Mouse (Mus musculus) MEL (cell line): Measurements from ENCODE around the gene Psmd11.
"Not testable (repeated sequence)": the region's sequence is repeated elsewhere in the genome, so short reads cannot be mapped to it uniquely, and the experiment has no call there.

ENCODE experiments used
- CHD2 ChIP-seq: IDR thresholded peaks from 2 replicates; pipeline ENCODE4 v1.6.1; 2011; ENCODE audit warnings: low read length, improper control_type of control experiment
- ETS1 ChIP-seq: IDR thresholded peaks from 2 replicates; pipeline ENCODE4 v1.6.1; 2012; ENCODE audit warnings: low read depth, mild to moderate bottlenecking, inconsistent platforms, low read length, improper control_type of control experiment, moderate library complexity
- SIN3A ChIP-seq: IDR thresholded peaks from 2 replicates; pipeline ENCODE4 v1.6.1; 2012; ENCODE audit warnings: low read length, improper control_type of control experiment, inconsistent platforms

DNA sequence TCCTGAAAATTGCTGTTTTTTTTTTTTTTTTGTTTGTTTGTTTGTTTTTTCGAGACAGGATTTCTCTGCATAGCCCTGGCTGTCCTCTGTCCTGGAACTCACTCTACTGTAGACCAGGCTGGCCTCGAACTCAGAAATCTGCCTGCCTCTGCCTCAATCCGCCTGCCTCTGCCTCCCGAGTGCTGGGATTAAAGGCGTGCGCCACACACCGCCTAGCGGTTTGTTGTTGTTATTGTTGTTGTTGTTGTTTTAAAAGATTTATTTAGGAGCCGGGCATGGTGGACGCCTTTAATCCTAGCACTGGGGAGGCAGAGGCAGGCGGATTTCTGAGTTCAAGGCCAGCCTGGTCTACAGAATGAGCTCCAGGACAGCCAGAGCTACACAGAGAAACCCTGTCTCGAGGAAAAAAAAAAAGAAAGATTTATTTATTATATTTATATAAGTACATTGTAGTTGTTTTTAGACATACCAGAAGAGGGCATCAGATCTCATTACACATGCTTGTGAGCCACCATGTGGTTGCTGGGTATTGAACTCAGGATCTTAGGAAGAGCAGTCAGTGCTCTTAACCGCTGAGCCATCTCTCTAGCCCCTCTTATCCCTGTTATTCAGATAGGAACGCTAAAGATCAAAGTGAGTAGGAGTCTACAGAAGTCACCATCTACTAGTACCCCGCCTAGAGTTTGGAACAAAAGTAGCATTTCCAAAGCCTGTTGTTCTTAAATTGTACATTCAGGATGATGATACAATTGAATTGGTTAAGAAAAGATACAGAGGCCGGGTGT, 2.2 kb upstream of the Psmd11 start:
- not testable (repeated sequence) for TF ChIP-seq CHD2, SIN3A, ETS1
